Mouse (Mus musculus): Measurements from ENCODE around the gene Leprot.

Gene Leprot

GRCm38 (mm10) chr4:101664160-101664750, 16.7 kb downstream of the Leprot start:
- DNase-seq (ENCODE audit: low spot score in 2 of 2) = no peak

- no peak for DNase-seq (ENCODE audit: low spot score in 2 of 2)
Observed at GRCm38 (mm10) chr4:101664766-101665165, 17.2 kb downstream of the Leprot start.

GRCm38 (mm10) chr4:101669161-101669560, 21.6 kb downstream of the Leprot start:
- no peak for DNase-seq (ENCODE audit: low spot score in 2 of 2)

GRCm38 (mm10) chr4:101669811-101670210, 22.3 kb downstream of the Leprot start:
- DNase-seq (ENCODE audit: low spot score in 2 of 2) = no peak

GRCm38 (mm10) chr4:101674790-101675189, 27.3 kb downstream of the Leprot start:
- no peak for DNase-seq (ENCODE audit: low spot score in 2 of 2)

- DNase-seq (ENCODE audit: low spot score in 2 of 2) = no peak
Observed at GRCm38 (mm10) chr4:101675726-101676125, 28.2 kb downstream of the Leprot start.

- no peak for DNase-seq (ENCODE audit: low spot score in 2 of 2)
Observed at GRCm38 (mm10) chr4:101682620-101683019, 35.1 kb downstream of the Leprot start.

- DNase-seq (ENCODE audit: low spot score in 2 of 2) = no peak
Observed at GRCm38 (mm10) chr4:101683086-101683485, 35.6 kb downstream of the Leprot start.

GRCm38 (mm10) chr4:101684821-101685220, 37.3 kb downstream of the Leprot start:
- no peak for DNase-seq (ENCODE audit: low spot score in 2 of 2)

GRCm38 (mm10) chr4:101686227-101686810, 38.8 kb downstream of the Leprot start:
- no peak for DNase-seq (ENCODE audit: low spot score in 2 of 2)

- no peak for DNase-seq (ENCODE audit: low spot score in 2 of 2)
Observed at GRCm38 (mm10) chr4:101689241-101689640, 41.7 kb downstream of the Leprot start.

GRCm38 (mm10) chr4:101689645-101690044, 42.1 kb downstream of the Leprot start:
- DNase-seq (ENCODE audit: low spot score in 2 of 2) = no peak

GRCm38 (mm10) chr4:101692892-101693291, 45.4 kb downstream of the Leprot start:
- DNase-seq (ENCODE audit: low spot score in 2 of 2) = peak; percentile 26 to 48

- no peak for DNase-seq (ENCODE audit: low spot score in 2 of 2)
Observed at GRCm38 (mm10) chr4:101694529-101694928, 47.0 kb downstream of the Leprot start.

GRCm38 (mm10) chr4:101697236-101697635, 49.7 kb downstream of the Leprot start:
- DNase-seq (ENCODE audit: low spot score in 2 of 2) = no peak

GRCm38 (mm10) chr4:101699423-101699822, 51.9 kb downstream of the Leprot start:
- no peak for DNase-seq (ENCODE audit: low spot score in 2 of 2)

GRCm38 (mm10) chr4:101700892-101701640, 53.5 kb downstream of the Leprot start:
- no peak for DNase-seq (ENCODE audit: low spot score in 2 of 2)

GRCm38 (mm10) chr4:101705325-101705724, 57.8 kb downstream of the Leprot start:
- no peak for DNase-seq (ENCODE audit: low spot score in 2 of 2)

GRCm38 (mm10) chr4:101707234-101707633, 59.7 kb downstream of the Leprot start:
- DNase-seq (ENCODE audit: low spot score in 2 of 2) = no peak

- DNase-seq (ENCODE audit: low spot score in 2 of 2) = no peak
Observed at GRCm38 (mm10) chr4:101707953-101708352, 60.4 kb downstream of the Leprot start.

Measured in right cerebral cortex, postnatal 36 days (tissue).